Mouse (Mus musculus) kidney, adult 2 months (tissue): Measurements from ENCODE around the gene Egfl8.

Experiments
- CTCF ChIP-seq: fragments of 200-500 bp; conservative IDR thresholded peaks from 2 replicates; pipeline ENCODE4 v1.5.1; 2011; ENCODE audit warnings: low read depth, mild to moderate bottlenecking, control low read depth, low read length, moderate library complexity, mixed read lengths; ENCODE audit not compliant: insufficient read depth, insufficient read length
- POLR2A ChIP-seq: fragments of 200-500 bp; IDR thresholded peaks from one replicate; pipeline ENCODE4 v1.6.1; 2011; ENCODE audit warnings: low read depth, low read length, control low read depth

DNA sequence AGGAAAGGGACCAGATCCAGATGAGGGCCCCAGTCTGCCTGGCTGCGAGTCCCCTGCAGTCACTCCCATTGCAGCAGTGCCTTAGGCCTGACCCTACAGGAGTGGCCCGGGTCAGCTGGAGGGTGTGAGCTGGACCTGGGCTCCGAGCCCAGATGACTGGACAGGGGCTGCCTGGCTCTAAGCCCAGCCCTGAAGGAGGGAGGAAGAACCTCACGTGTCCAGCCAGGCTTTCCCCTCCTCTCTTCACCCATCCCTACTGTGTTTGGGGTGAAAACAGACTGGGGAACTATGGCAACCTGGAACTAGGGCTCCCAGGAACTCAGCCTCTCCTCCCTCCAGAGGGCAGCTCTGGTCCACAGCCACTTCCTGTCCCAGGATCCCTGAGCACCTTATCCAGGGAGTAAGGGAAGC lies 39.8 kb upstream of the Egfl8 start:
- TF ChIP-seq CTCF = peak; percentile 37
- no peak for TF ChIP-seq POLR2A
